Mouse (Mus musculus) liver, embryonic 14.5 days (tissue): ENCODE measurements around the gene Calr4. TPM values are rescaled to one million over a fixed set of nuclear protein-coding genes. Genes with fewer than 3 reads are reported as not detected.

Experiments
- ATAC-seq: fragments of 200-750 bp; cut with Nextera tagmentation; 2 replicates; pipeline ENCODE4 v1.8.0; 2017; ENCODE audit warnings: moderate number of reproducible peaks, mild to moderate bottlenecking, moderate library complexity; ENCODE audit not compliant: insufficient read depth
- DNase-seq, 3 experiments: peaks; one replicate each; pipeline ENCODE4 v3.0.0-alpha.2; 2012 to 2013; ENCODE audit warnings: low read depth in 3 of 3, low spot score in 3 of 3
- H3K27ac ChIP-seq: fragments of 300-500 bp; sonication (generic); 2 replicates; pipeline ENCODE4 v1.5.1; 2014; ENCODE audit warnings: moderate library complexity, mild to moderate bottlenecking, control low read depth, inconsistent platforms
- H3K27me3 ChIP-seq: fragments of 300-500 bp; sonication (generic); 2 replicates; pipeline ENCODE4 v1.6.1; 2014; ENCODE audit warnings: mild to moderate bottlenecking, low read length, moderate library complexity; ENCODE audit not compliant: control insufficient read depth, insufficient read depth
- H3K36me3 ChIP-seq: fragments of 300-500 bp; sonication (generic); replicated peaks from 2 replicates; pipeline ENCODE4 v1.6.1; 2014; ENCODE audit warnings: low read depth; ENCODE audit not compliant: control insufficient read depth, insufficient read depth
- H3K4me1 ChIP-seq, 2 experiments: fragments of 200-500 bp in 1 of 2; fragments of 300-500 bp in 1 of 2; sonication (generic) in 1 of 2; replicated peaks; 2 replicates each; pipeline ENCODE4 v1.6.1; 2012 to 2014; ENCODE audit warnings: antibody characterized with exemption in 1 of 2, inconsistent platforms in 1 of 2, low read length in 1 of 2; ENCODE audit not compliant: control insufficient read depth in 2 of 2, insufficient read depth in 2 of 2
- H3K4me2 ChIP-seq: fragments of 300-500 bp; sonication (generic); 2 replicates; pipeline ENCODE4 v1.6.1; 2014; ENCODE audit warnings: low read depth, mild to moderate bottlenecking, control low read depth, moderate library complexity
- H3K4me3 ChIP-seq, 2 experiments: fragments of 200-500 bp in 1 of 2; fragments of 300-500 bp in 1 of 2; sonication (generic) in 1 of 2; 2 replicates each; pipeline ENCODE4 v1.5.1; 2012 to 2014; ENCODE audit warnings: low read depth in 2 of 2, low read length in 2 of 2, mild to moderate bottlenecking in 2 of 2, control low read depth in 1 of 2, inconsistent platforms in 1 of 2, moderate library complexity in 1 of 2; ENCODE audit not compliant: insufficient read depth in 1 of 2
- H3K9ac ChIP-seq: fragments of 300-500 bp; sonication (generic); replicated peaks from 2 replicates; pipeline ENCODE4 v1.6.1; 2014; ENCODE audit warnings: mild to moderate bottlenecking, control low read depth, moderate library complexity
- H3K9me3 ChIP-seq: fragments of 300-500 bp; sonication (generic); 2 replicates; pipeline ENCODE4 v1.6.1; 2016; ENCODE audit warnings: low read length, mixed read lengths; ENCODE audit not compliant: control insufficient read depth
- CTCF ChIP-seq: IDR thresholded peaks from 2 replicates; pipeline ENCODE4 v1.5.1; 2016; ENCODE audit warnings: antibody characterized with exemption, low read depth, control low read depth
- EP300 ChIP-seq: IDR thresholded peaks from 2 replicates; pipeline ENCODE4 v1.6.1; 2016; ENCODE audit warnings: antibody characterized with exemption, low read depth
- WGBS: fragments of 180-500 bp; shearing (Covaris S2); extraction: QIAGEN DNeasy Blood & Tissue Kit; methylation state at CpG from one replicate; pipeline ENCODE4 v1.1.7; 2014; ENCODE audit not compliant: insufficient replicate concordance; 5-methylcytosine and 5-hydroxymethylcytosine counted together
- polyA plus RNA-seq, 2 experiments: library from polyadenylated mRNA; depleted of rRNA in 1 of 2; stranded (reverse) in 1 of 2; unstranded in 1 of 2; fragments of >200 nt; fragmentation: Nextera tagmentation in 1 of 2; extraction: Ambion mirVana in 1 of 2; gene quantifications; 2 replicates each; pipeline versions ENCODE4 v1.2.1 to v1.2.3; 2012 to 2014

The Calr4 gene
- 0.02 and 0.03 TPM in 2 replicates for polyA plus RNA-seq (2012; rRNA removed)
- not detected in 2 replicates for polyA plus RNA-seq (2014; fragmentation: Nextera tagmentation; extraction: Ambion mirVana)

GRCm38 (mm10) chr4:109234185-109234584, at the start of gene Calr4:
TSS of gene Calr4 (plus strand) at chr4:109234485.
- H3K4me1 ChIP-seq: peaks cover 0 to 3% of the 10 kb centered on the region in 2 experiments; a peak in 1 of 4 replicates
- ATAC-seq (no peak), DNase-seq (no peak)
- no peak for TF ChIP-seq EP300
- TF ChIP-seq CTCF: no peak
- no peak within 1 kb of the TSS for H3K9ac ChIP-seq
- no peak within 1 kb of the TSS for H3K4me2 ChIP-seq
- H3K27ac ChIP-seq: no peak within 1 kb of the TSS
- no peaks in the 10 kb centered on the region for H3K27me3 ChIP-seq
- no peak within 1 kb of the TSS for H3K4me3 ChIP-seq
- 55% methylated on average over 2 of the region's 2 CpGs for WGBS
- H3K9me3 ChIP-seq: no peaks in the 10 kb centered on the region
- no peaks in the 10 kb centered on the region for H3K36me3 ChIP-seq

GRCm38 (mm10) chr4:109185616-109186405, 48.5 kb upstream of the Calr4 start:
- TF ChIP-seq CTCF: no peak
- no peak for TF ChIP-seq EP300
- 62% methylated on average over 8 of the region's 8 CpGs for WGBS
- no peak overlapping the region for H3K4me2 ChIP-seq
- DNase-seq (no peak), ATAC-seq (no peak)
- no peak overlapping the region for H3K9ac ChIP-seq
- no peaks in the 10 kb centered on the region for H3K27me3 ChIP-seq
- no peak overlapping the region for H3K4me3 ChIP-seq
- no peaks in the 10 kb centered on the region for H3K4me1 ChIP-seq
- H3K9me3 ChIP-seq: no peaks in the 10 kb centered on the region
- no peak overlapping the region for H3K27ac ChIP-seq
- no peaks in the 10 kb centered on the region for H3K36me3 ChIP-seq

GRCm38 (mm10) chr4:109191598-109191997, 42.7 kb upstream of the Calr4 start:
- WGBS: 66% methylated on average over 10 of the region's 10 CpGs
- ATAC-seq: no peak

GRCm38 (mm10) chr4:109193886-109194285, 40.4 kb upstream of the Calr4 start:
- Histone ChIP-seq H3K36me3 (no peaks in the 10 kb centered on the region), H3K4me2 (no peak overlapping the region), H3K4me3 (no peak overlapping the region), H3K9ac (no peak overlapping the region), H3K27me3 (no peaks in the 10 kb centered on the region), H3K9me3 (no peaks in the 10 kb centered on the region), H3K4me1 (no peaks in the 10 kb centered on the region), H3K27ac (no peak overlapping the region)
- DNase-seq (no peak), ATAC-seq (no peak)
- WGBS: 64% methylated on average over 5 of the region's 5 CpGs
- TF ChIP-seq CTCF: no peak
- no peak for TF ChIP-seq EP300

More at GRCm38 (mm10) chr4:109191598-109191997, 42.7 kb upstream of the Calr4 start:
- no peak for TF ChIP-seq CTCF
- Histone ChIP-seq H3K4me2 (no peak overlapping the region), H3K36me3 (no peaks in the 10 kb centered on the region), H3K9me3 (no peaks in the 10 kb centered on the region), H3K27me3 (no peaks in the 10 kb centered on the region), H3K9ac (no peak overlapping the region), H3K4me1 (no peaks in the 10 kb centered on the region), H3K4me3 (no peak overlapping the region), H3K27ac (no peak overlapping the region)
- no peak for DNase-seq

- 69% methylated on average over 7 of the region's 7 CpGs for WGBS
- DNase-seq (no peak), ATAC-seq (no peak)
- Histone ChIP-seq H3K4me2 (no peak overlapping the region), H3K27ac (no peak overlapping the region), H3K9ac (no peak overlapping the region), H3K27me3 (no peaks in the 10 kb centered on the region), H3K4me3 (no peak overlapping the region), H3K4me1 (peaks cover 0 to 4% of the 10 kb centered on the region in 2 experiments; a peak in 2 of 4 replicates), H3K36me3 (no peaks in the 10 kb centered on the region), H3K9me3 (no peaks in the 10 kb centered on the region)
- no peak for TF ChIP-seq CTCF
- no peak for TF ChIP-seq EP300
Measured at GRCm38 (mm10) chr4:109195900-109196629, 38.2 kb upstream of the Calr4 start.
